Mouse (Mus musculus) urinary bladder, postnatal 4 days (tissue): ENCODE measurements around the gene Fam24b.

Experiments
- DNase-seq, 2 experiments: peaks; one replicate each; pipeline ENCODE4 v3.0.0; 2021 to 2022; ENCODE audit warnings: low spot score in 2 of 2

Fam24b gene

DNA sequence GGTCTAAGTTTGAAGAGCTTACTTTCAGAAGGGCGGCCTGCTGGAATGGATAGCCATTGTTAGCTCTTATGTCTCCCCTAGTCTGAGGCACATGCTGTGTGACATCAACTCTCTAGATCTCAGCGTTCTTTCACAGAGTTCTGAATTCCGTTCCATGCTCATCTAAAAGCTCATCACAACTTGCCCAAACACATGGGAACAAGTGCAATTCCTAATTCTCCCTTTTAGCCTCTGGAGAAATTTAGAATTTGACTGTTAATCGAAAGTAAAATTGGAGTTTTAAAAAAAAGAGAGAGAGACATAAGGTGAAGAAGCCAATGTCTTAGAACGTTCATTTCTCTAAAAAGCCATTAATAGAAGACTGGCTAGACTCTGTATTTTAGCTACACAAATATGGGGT is at the start of gene Fam24b:
Gene Fam24b (minus strand): TSS at position 101 of the 400 bp plus-strand sequence.
- DNase-seq, result no peak

DNA sequence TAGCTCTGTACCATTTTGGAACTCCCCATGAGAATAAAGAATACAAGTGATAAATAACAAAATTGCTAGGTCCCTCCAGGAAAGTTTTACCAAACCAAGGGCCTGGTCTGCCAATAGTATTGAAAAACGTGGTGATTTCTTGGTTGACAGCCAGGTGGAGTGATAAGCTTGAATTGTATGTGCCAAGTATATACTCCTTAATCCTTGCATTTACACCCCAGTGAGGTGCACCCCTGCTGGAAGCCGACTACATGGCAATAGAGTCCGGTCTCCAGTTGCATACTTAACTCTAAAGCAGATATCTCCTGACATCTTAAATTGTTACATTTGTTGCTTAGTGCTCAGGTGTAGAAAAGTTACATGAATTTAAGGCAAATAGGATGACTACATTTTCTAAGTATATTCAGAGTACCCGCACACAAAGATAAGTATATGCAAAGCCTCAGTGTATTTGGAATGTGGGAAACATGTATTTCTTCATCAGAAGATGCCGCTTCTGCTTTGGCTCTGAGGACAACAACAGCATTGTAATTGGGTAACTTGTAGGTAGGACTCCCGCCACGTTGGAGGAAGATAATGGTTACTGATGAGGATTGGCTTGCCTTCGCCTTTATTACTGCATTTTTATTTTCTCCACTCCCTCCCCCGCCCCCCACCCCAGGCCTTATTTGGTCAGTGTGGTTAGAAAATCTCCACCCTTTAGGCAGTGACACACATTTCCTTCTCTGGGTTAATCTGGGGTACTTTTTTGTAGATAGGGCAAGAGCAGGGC is 42.8 kb upstream of the Fam24b start:
- DNase-seq, result no peak

- no peak for DNase-seq
Observed at GRCm38 (mm10) chr7:131371470-131371860, 42.1 kb upstream of the Fam24b start.

DNA sequence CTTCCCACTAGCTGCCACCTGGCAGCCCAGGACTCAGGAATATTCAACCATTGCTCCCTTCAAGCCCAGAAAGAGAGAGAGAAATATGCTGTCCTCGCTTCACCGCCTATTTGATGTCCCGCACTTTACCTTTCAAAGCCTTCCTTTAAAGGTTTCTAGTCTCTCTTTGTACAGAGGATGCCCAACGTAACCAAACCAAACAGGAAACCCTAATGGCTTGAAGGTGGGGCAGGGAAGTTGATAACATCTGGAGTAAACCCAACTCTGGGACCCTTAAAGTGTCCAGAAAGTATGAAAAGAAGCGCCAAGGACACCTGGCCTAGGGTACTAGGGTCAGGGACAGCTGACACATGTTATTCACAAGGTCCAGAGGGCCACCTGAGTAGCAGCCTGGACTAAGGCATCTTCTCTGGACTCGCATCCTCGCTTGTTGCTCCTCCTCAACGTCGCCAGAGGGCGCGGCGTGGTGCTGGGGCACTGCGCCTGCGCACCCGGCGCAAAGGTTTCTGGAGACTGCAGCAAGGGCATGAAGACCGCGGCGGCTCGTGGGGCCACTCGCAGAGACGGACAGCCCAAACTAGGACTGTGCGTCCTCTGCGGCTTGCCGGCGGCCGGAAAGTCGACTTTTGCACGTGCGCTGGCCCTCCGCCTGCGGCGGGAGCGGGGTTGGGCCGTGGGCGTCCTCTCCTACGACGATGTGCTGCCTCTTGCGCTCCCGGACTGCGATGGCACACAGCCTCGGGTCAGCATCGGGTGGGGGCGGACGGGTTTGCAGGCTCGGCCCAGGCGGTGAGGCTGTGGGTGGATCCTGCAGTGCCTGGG is 41.5 kb upstream of the Fam24b start, which contains the start of gene Pstk:
Gene Pstk (plus strand): TSS at position 494 of the 822 bp plus-strand sequence.
- DNase-seq, result peak; percentile 83 to 88

DNA sequence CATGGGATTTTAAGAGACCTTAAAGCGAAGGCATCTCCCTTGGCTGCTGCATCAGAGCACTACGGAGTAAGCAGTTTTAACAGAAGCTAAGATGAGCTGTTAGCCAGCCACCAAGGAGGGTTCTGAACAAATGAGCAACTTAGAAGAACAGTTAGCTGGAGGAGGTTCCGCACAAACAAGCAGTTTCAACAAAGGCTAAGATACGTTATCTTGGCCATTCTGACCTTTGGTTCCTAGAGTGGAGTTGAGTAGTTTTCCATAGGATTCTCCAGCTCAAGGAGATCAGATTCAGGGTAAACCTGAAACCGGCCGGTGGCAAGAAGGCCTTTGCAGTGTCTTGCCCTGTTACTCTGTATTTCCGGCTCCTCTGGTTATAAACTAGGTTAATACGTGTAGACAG is 34.8 kb upstream of the Fam24b start:
- DNase-seq, result no peak

- DNase-seq, result peak; percentile 91 to 94
Observed at GRCm38 (mm10) chr7:131362615-131363300, 33.4 kb upstream of the Fam24b start, which contains the start of gene 2310057M21Rik. Gene 2310057M21Rik (minus strand): TSS chr7:131362759.

- DNase-seq, result peak in 1 of 2 experiments; percentile 65
Observed at GRCm38 (mm10) chr7:131362269-131362614, 32.9 kb upstream of the Fam24b start.

DNA sequence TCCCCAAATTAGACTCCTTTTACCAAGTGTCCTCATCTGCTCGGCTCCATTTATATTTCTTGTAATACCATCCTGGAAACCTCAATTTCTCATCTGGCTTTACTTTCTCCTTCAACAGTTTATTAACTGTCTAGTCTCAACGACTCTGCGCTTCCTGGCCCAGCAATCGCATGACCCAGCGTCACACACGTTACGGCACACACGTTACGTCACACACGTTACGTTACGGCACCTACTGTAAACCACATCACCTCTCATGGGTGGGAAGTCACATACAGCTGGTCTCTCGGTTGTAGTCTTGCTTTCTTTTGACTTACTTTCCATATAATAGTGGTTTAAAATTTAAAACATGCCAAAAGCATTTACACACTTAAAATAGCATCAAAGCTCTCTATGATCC is 26.8 kb upstream of the Fam24b start:
- no peak for DNase-seq

GRCm38 (mm10) chr7:131345856-131346541 is 16.7 kb upstream of the Fam24b start:
- DNase-seq, result no peak

- no peak for DNase-seq
Observed at GRCm38 (mm10) chr7:131337502-131338068, 8.3 kb upstream of the Fam24b start.

- DNase-seq, result no peak
Observed at GRCm38 (mm10) chr7:131333564-131333963, 4.2 kb upstream of the Fam24b start, which contains the start of gene Fam24a. Gene Fam24a (plus strand): TSS chr7:131333864.

DNA sequence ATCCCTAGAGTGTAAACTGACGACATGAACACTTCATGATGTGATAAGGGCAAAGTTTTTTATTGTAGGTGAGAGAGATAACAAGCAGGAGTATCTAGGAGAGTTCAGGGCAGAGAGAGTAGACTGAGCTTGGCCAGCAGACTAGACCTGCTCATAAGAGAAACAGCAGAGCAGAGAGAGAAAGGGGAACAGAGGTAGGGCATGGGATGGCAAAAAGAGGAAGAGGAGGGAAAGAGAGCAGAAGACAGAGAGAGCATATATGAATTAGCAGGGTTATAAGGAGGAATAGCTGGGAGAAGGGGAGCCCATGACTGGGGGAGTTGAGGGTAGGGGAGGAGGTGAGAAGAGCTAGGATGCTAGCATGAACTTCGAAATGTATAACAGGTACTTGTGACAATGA is 2.4 kb upstream of the Fam24b start:
- DNase-seq, result no peak

- DNase-seq, result peak in 1 of 2 experiments; percentile 52
Observed at GRCm38 (mm10) chr7:131327054-131327453, 2.3 kb downstream of the Fam24b start.

DNA sequence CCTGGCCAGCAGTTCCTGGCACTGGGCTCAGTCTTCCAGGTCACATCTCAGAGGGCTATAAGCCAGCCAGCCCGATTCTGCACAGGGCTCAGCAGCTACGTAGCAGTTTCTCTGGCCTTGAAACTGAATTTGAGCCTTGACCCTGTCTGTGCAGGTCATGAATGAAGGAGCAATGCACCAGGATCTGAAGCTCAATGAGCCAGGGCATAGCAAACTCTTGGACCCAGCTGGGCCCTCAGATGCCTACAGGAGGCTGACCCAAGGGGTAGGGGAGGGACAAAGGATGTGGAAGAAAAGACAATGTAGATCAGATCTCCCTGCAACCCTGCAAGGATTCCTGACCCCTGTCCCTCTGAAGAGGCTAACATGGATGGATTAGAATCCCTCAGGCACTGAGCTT is 7.1 kb downstream of the Fam24b start, which contains the start of gene Cuzd1:
Gene Cuzd1 (minus strand): TSS at position 101 of the 400 bp plus-strand sequence.
- no peak for DNase-seq

DNA sequence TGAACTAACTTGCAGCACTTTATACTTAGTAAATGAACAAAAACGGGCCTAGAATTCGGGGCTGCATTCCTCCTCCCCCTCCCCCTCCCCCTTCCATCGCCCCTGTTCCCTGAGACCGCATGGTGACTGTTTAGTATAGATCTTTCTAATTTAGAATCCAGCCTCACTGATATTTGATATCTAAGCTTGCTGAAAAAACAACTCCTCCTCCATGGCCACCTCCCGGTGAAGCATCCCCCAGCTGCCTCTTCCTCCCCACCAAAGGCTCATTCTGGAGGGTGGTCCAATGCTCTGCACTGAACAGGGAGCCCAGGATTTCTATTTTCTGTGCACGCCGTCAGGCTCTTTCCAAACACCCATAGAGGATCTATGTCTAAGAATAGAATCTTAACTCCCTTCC is 11.0 kb downstream of the Fam24b start:
- DNase-seq, result no peak

DNA sequence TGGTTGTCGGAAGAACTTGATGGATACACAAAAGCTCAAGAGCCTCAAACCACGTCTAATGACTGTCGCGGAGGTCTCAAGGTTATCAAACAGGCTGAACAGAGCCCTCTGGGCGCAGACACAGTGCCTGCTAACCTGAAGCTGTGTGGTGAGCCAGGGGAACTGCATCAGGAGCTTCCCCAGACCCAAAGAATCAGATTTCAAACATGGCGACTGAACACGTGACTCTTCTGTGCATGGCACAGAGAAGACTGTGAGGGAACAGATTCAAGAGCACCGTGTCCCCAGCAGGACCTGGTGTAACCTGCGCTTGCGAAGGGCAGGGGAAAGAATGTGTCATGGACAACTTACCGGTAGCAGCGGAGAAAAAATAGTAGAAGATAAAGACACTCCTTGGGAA is 11.7 kb downstream of the Fam24b start:
- no peak for DNase-seq

GRCm38 (mm10) chr7:131314493-131314892 is 14.8 kb downstream of the Fam24b start:
- DNase-seq, result no peak

- DNase-seq, result no peak
Observed at GRCm38 (mm10) chr7:131306733-131307132, 22.6 kb downstream of the Fam24b start.

DNA sequence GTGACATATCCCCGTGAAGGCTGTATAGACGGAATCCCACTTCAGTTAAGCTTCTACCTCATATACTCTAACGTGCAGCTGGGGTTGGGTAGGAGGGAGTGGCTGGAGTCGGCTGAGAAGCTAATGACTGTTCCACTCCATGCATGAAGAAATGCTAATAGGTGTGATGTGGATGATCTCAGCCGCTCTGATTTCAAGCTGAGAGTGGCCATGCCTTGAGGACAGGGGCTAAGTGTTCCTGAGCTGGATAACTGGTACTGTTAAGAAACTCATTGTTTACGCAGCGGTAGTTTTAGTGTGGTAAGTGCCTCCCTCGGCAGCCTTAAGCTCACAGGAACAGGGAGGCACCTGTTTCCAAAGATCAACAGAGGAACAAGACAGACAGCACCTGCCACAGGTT is 26.0 kb downstream of the Fam24b start:
- peak in 1 of 2 experiments; percentile 44 for DNase-seq

DNA sequence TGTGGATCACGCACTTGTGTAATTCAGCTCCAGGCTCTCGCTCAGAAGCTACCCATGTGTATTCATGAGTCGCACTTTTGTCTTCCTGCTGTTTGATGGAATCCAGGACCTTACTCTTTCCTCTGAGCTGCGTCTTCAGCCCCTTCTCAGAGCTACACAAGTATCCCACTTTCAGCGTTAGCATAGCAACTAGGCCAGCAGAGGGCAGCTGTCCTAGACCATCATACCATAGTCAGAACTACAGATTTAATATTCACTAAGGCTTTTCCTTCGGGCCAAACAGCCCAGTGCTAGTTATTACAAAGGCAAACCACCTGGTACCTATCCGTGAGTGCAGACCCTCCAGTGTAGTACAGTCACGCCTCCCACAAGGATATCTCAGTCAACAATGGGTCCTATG is 32.2 kb downstream of the Fam24b start:
- no peak for DNase-seq
